Mouse (Mus musculus): ENCODE data around the gene Dazap2. TPM values are rescaled to one million over a fixed set of nuclear protein-coding genes. Genes with fewer than 3 reads are reported as not detected.
A peak's percentile ranks its signal among the peaks of the same experiment; 100 is the strongest.

Dazap2 gene
- total RNA-seq (2015; ENCODE audit: low replicate concordance): 203 and 210 TPM in 2 replicates
- total RNA-seq (2017; ENCODE audit: low replicate concordance): 79.8 and 101 TPM in 2 replicates

DNA sequence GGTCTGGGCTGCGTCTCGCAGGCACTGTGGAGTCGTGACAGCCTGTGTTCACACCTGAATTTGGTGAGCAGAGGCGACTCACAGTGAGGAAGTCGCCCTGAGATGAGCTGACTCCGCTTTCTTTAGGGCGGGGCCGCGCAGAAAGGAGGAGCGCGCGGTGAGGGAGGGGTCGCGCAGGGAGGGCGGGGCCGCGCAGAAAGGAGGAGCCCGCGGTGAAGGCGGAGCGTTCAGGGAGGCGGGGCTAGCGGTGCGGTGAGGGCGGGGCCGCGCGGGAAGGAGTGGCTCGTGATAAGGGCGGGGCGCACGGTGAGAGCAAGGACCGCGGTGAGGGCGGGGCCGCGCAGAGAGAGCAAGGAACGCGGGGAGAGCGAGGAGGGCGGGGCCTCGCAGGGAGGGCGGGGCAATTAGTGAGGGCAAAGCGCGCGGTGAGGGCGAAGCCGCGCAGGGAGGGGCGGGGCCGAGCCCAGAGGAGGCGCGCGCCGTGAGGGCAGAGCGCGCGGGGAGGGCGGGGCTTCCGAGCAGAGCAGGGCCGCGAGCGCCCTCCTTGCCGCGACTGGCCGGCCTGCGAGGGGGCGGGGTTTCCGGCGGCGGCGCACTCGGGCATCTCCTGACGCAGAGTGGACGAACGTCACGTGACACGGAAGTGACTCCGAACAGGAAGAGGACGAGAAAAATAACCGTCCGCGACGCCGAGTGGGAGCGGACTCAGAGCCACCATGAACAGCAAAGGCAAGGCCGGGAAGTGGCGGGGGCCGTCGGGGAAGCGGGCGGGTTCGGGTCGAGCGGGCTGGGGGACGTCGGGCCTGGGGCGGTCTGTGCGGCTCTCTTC lies at the start of gene Dazap2:
Dazap2 (plus strand) TSS at position 354 of the 829 bp plus-strand sequence.
- peak; percentile 74 for ATAC-seq (replicated peaks; ENCODE audit: low FRiP score, poor library complexity, severe bottlenecking)

DNA sequence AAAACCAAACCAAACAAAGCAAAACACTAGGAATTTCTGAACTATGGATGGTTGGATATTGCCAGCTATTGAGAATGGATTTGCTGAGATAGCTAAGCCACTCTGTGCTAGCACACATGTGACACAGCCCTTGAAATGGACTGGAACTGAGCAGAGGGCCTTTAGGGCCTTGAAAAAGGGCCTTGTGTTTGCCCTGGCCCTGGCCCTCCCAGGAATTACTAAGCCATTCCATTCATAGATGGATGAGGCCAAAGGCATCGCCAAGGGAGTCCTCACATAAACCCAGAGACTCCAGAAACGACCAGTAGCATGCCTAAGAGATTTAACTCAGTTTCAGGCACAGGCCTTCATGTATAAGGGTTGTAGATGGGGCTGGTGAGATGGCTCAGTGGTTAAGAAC lies 48.6 kb upstream of the Dazap2 start:
- no peak for ATAC-seq (replicated peaks; ENCODE audit: low FRiP score, poor library complexity, severe bottlenecking)

GRCm38 (mm10) chr15:100569239-100569638 lies 45.9 kb upstream of the Dazap2 start:
- ATAC-seq (replicated peaks; ENCODE audit: low FRiP score, poor library complexity, severe bottlenecking): no peak

DNA sequence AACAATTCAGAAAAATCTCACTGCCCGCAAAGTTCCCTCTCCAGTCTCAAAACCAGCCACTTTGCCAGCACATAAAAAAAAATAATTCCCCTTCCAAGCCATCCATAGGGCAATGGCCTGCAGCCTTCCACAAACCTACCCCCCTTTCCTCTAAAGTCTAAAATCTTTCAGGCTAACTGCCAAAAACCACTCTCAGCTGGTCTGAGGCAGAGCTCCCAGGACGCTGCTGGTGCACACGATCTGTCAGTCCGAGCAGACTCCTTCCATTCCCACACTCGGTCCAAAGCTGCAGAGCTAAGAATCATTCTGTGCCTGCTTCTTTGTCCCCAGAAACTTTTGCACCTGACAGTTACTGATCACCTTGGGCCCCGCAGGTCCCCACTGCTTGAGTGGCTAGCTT lies 41.2 kb upstream of the Dazap2 start:
- ATAC-seq (replicated peaks; ENCODE audit: low FRiP score, poor library complexity, severe bottlenecking): no peak

GRCm38 (mm10) chr15:100574378-100574777 lies 40.8 kb upstream of the Dazap2 start:
- no peak for ATAC-seq (replicated peaks; ENCODE audit: low FRiP score, poor library complexity, severe bottlenecking)

GRCm38 (mm10) chr15:100575366-100575765 lies 39.8 kb upstream of the Dazap2 start:
- no peak for ATAC-seq (replicated peaks; ENCODE audit: low FRiP score, poor library complexity, severe bottlenecking)

GRCm38 (mm10) chr15:100576392-100576791 lies 38.8 kb upstream of the Dazap2 start:
- no peak for ATAC-seq (replicated peaks; ENCODE audit: low FRiP score, poor library complexity, severe bottlenecking)

DNA sequence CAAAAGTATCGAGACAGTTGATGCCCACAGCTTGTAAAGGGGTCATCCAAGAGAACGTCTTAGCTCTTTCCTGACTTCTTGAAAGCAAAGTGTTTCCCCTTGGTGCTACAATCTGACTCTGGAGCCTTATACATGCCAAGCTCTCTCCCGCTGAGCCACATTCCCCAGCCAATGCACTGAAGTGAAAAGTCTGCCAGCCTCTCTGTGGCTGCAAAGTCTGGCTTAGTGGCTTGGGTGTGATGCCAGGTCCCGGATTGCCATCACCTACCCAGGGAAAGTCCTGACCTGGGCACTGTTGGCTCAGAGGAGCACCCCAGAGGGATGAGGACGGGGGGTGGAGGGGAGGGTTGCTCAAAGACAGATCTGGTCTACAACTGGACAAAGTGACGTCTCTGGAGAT lies 38.3 kb upstream of the Dazap2 start:
- no peak for ATAC-seq (replicated peaks; ENCODE audit: low FRiP score, poor library complexity, severe bottlenecking)

- ATAC-seq (replicated peaks; ENCODE audit: low FRiP score, poor library complexity, severe bottlenecking): no peak
Observed at GRCm38 (mm10) chr15:100577972-100578371, 37.2 kb upstream of the Dazap2 start.

DNA sequence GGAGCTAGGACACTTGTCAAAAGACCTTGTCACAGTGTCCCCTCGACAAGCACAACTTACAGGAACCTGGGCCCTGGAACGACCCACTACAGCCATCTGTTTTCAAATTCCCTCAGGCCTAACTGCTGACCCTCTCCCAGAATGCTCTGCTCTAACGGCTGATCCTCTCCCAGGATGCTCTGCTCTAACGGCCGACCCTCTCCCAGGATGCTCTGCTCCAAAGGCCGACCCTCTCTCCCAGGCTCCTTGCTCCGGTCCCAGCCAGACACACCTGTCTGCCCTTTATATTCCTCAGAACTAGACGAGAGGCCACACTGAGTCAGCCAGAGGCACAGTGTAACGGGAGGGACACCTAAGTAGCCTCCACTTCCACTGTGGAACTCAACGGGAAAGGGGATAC lies 35.0 kb upstream of the Dazap2 start:
- ATAC-seq (replicated peaks; ENCODE audit: low FRiP score, poor library complexity, severe bottlenecking): no peak

DNA sequence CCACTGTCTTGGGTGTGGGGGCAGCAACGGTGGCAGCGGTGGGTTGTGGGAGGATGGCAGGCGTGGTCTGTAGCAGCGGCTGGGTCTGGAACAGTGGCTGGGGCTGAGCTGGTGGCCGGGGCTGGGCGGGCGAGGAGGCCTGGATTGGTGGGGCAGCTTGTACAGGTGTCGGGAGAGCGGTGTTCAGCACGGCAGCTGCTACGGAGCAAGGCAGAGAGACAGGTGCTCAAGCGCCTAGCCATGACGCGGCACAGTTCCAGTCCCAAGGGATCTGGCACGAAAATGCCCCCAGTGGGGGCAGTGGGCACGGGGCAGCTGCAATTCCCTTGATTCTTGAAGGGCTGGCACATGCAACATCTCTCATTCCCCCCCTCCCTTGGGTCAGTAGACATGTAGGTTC lies 29.2 kb upstream of the Dazap2 start:
- ATAC-seq (replicated peaks; ENCODE audit: low FRiP score, poor library complexity, severe bottlenecking): no peak

GRCm38 (mm10) chr15:100587166-100587565 lies 28.0 kb upstream of the Dazap2 start:
- no peak for ATAC-seq (replicated peaks; ENCODE audit: low FRiP score, poor library complexity, severe bottlenecking)

DNA sequence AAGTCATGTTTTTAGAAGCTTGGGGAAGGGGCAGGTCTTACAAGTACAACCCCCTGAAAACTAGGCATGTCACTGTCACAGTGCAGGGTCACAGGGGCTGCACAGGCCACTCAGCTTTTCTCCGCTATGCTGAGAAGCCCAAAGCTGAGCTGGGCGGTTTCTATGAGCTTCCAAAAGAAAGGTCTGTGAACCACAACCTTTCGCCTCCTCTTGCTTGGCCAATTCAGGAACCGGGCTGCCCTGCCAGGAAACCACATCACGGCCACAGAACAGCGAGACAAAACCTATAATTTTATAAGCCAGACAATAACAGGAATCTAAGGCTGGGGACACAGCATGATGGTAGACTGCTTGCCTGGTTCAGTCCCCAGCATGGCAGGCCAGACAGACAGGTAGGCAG lies 26.9 kb upstream of the Dazap2 start:
- no peak for ATAC-seq (replicated peaks; ENCODE audit: low FRiP score, poor library complexity, severe bottlenecking)

DNA sequence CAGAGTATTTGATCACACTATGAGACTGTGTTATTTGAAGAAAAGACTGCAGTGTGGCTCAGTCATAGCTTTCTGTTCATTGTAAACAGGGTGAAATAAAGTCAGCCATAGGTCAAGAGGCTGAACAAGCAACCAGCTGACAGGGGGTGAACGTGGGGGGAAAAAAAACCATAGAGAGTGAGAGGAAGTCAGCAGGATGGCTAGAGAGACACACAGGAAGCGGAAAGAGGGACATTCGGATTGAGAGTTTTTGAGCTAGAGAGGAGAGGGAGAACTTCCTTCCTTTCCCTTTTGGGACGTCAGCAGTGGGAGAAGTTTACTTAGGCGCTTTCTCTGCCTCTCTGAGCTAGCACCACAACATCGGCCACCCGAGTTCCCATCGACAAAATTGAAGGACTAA lies 24.7 kb upstream of the Dazap2 start:
- no peak for ATAC-seq (replicated peaks; ENCODE audit: low FRiP score, poor library complexity, severe bottlenecking)

DNA sequence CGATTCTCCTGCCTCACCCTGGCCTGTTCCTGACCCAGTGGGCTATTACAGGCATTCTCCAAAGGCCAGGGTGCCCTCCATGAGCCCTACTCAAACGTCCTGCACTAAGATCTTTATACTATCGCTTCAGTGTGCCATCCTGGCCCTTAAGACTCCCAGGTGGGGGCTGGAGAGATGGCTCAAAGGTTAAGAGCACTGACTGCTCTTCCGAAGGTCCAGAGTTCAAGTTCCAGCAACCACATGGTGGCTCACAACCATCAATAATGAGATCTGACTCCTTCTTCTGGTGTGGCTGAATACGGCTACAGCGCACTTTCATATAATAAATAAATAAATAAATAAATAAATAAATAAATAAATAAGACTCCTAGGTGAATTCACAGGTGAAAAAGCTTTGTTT lies 22.3 kb upstream of the Dazap2 start:
- ATAC-seq (replicated peaks; ENCODE audit: low FRiP score, poor library complexity, severe bottlenecking): no peak

GRCm38 (mm10) chr15:100598287-100598882 lies 16.8 kb upstream of the Dazap2 start:
- no peak for ATAC-seq (replicated peaks; ENCODE audit: low FRiP score, poor library complexity, severe bottlenecking)

DNA sequence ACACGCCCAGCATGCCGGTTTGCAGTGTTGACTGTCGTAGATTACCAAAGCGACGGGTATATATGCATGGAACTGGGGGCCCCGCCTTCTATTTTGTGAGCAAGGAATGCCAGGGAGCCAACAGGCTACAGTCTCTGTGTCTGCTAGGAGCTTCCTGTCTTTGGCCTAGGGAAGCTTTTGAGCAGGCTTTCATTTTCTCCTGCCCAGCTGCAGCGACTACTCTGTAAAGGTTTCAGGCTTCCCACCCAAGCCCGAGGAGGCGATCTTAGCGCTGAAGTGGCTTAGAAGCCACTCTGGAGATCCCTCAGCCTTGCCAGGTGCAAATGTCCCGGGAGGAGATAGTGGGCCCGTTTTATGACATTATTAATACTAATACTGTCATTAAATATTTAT lies 16.3 kb upstream of the Dazap2 start:
- ATAC-seq (replicated peaks; ENCODE audit: low FRiP score, poor library complexity, severe bottlenecking): no peak

DNA sequence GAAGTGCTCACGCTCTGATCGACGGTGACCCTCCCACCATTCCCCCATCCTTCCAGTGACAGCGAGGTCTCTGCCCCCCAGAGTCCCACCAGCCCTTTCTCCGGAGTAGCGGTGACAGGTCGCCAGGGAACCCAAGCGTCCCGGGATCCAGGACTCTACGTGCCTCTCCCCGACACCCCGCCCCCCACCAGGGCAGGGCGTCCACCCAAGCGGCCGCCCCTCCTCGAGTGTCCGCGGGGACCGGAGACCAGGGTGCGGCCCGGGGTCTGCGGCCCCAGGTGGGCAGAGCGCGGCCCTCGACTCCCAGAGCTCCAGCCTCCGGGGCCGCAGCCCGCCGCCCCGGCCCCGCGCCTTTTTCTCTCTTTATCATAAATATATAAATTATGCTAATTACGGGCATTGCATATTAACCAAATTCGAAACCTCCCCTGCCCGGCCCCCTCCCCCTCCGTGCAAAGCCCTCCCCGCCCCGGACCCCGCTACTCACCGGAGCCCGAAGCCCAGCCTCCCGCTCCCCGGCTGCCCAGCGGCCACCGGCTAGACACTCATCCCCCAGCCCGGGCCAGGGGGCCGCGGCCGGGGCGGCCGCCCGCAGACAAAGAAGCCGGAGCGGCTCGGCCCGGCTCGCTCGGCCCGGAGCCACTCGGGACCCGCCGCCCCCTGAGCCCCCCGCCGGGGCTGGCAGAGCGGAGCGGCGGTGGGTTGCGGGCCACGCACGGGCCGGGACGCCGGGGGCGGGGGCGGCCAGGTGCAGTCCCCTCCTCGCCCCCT lies 15.7 kb upstream of the Dazap2 start, which contains the start of gene Pou6f1:
Pou6f1 (minus strand) TSS at position 709 of the 771 bp plus-strand sequence.
- no peak for ATAC-seq (replicated peaks; ENCODE audit: low FRiP score, poor library complexity, severe bottlenecking)

DNA sequence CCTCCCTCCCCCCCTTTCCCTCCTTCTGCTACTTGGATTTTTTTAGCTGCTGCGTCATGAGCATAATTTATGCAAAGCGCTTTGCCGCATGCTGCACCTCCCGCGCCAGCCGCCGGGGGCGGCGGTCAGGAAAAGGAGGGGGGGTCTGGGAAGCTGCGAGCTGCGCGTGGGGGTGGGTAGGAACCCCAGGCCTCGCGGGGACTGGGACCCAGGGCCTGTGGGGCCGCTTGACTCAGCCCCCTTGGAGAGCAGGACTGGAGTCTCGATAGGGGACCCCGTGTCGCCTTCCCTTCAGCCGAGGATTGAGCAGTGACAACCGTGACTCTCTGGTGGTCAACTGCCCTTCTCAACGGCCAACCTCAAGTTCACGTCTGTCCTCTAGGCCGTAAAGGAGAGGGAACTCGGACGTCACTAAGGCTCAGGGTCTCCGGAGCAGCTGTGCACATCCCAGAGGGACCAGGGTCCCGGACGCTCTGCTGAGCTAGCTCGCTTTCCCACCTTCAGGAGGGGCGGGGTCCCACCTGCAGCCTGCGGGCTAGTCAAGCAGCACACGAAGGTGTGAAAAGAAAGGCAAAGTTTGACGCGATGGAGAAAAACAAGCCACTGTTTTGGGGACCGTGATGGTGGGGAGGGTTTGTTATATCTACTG lies 15.0 kb upstream of the Dazap2 start:
- no peak for ATAC-seq (replicated peaks; ENCODE audit: low FRiP score, poor library complexity, severe bottlenecking)

DNA sequence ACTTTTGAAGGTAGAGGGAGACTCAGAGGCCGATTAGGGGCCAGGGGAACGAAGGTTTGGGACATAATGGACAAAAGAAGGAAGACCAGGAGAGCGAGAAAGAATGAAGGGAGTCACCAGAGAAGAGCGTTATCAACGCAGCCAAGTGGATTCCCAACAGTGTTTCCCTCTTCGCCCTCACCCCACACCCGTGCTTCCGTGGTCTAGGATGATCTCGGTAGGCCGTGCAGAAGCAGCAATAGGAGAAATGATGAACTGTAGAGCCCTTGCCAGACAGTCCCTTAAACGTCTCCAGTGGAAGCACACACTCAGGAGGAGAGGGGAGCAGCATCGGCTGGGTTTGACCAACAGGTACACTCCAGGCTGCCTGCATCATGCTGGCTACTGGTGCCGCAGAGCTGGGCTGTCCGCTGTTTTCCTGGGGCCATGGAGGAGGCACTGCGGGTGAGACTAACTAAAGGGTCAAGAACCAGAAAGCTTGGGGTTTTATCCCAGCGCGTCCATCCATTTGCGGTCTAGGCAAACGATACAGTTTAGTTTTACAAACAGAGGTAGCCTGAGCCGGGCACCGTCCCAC lies 14.4 kb upstream of the Dazap2 start:
- ATAC-seq (replicated peaks; ENCODE audit: low FRiP score, poor library complexity, severe bottlenecking): no peak

Measured in erythroid progenitor cell, adult 5-6 weeks (primary cell).